Mouse (Mus musculus) left cerebral cortex, postnatal 36 days (tissue): ENCODE results near the gene Fbxl16. TPM values are rescaled to one million over a fixed set of nuclear protein-coding genes. Genes with fewer than 3 reads are reported as not detected.

Source experiments
- DNase-seq, 2 experiments: peaks; one replicate each; pipeline ENCODE4 v3.0.0; 2021 to 2022; ENCODE audit warnings: low spot score in 2 of 2, mixed read lengths in 1 of 2
- intact Hi-C: fragments of 180-260 bp; cut with DNase I; formaldehyde crosslinking; loops from one replicate; pipeline ENCODE4 v1.15.1; 2025
- total RNA-seq, 2 experiments: library from RNA; stranded (reverse); gene quantifications; 2 replicates each; pipeline ENCODE4 v1.2.3; 2021

Fbxl16 gene
- total RNA-seq, 2 experiments from 2014 or later: 668 to 710 TPM

DNA sequence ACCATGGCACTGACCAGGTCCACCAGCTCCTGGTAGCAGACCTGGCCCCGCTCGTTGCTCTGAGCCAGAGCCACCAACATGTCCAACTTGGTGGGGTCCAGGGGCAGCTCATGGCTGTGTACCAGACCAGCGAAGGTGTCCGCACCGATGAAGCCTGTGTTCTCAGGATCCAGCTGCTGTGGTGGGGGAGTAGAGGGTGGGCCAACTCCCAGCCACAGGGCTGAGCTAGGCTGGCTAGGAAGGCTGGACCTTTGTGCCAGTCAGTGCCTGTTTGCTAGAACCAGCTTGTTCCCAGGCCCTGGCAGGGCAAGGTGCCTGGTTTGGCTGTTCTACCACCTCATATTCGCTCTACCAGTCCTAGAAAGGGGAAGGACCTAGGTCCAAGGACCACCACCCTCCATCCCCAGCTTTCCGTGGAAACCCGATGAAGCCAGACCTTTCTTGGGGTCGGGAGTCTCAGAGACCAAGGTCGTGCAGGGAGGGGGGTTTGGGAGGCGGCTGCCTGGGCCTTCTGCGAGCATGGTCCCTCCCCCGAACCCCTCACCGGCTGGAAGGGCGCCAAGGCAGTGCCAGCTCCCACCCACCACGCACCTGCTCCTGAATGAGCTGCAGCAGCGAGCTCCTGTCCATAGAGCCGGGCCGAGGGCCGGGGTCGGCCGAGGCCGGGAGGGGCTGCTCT, 27.7 kb downstream of the Fbxl16 start:
- intact Hi-C loops: no loop called here
- no peak for DNase-seq

DNA sequence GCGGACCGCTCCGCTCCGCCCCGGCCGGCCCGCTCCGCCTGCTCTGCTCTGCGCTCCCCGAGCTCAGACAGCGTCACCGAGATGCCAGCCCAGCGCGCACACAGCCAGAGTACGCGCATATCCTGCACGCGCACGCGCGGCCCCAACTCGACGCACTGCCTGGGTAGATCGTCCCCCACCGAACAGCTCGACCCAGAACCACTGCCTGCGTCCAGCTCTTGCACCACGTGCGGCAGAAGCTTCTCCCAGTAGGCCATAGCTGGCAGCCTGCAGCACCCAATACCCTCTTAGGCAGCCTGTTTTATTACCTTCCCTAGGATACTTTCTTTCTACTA, 28.2 kb downstream of the Fbxl16 start, which contains the start of gene Rhbdl1:
Gene Rhbdl1 (minus strand): TSS at position 220 of the 335 bp plus-strand sequence.
- intact Hi-C loops: no loop called here
- DNase-seq: peak; percentile 86 to 87

DNA sequence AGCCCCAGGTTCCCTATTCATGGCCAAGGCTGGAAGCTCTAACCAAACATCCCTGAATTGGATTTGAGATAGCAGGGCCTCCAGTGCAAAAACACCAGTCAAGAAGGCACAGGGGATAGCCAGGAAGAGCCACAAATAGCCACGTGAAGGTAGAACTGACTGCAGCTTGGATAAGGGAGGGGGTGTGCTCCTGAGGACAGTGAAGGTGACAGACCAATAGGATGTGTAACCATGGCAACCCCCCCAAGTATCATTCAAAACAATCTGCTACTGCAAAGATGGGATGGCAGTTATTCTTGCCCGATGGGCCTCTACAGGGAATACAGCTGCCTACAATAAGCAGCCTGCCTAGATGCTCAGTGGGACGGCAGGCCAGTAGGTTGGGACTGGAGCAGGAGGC, 28.6 kb downstream of the Fbxl16 start:
- no peak for DNase-seq
- intact Hi-C loops: no loop called here

DNA sequence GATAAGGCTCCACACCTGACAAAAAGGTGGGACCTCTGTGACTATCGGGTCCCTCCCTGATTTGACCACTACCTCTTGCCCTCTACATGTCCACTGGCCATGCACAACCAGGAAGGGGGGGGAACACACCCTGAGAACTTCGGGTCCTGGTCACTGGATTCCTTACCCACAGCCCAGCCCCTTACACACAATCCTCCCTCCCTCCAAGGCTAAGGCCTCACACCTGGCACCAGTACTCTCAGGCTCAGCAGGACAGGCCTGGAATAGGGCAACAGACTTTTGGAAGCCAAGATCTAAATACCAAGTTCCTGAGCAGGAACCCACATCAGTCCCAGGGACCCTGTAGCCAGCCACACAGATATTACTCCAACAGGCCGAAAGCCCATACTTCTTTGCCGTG, 30.0 kb downstream of the Fbxl16 start:
- DNase-seq: no peak
- intact Hi-C loops: no loop called here

GRCm38 (mm10) chr17:25839455-25840235, 30.8 kb downstream of the Fbxl16 start:
- no peak for DNase-seq
- intact Hi-C loops: no loop called here

DNA sequence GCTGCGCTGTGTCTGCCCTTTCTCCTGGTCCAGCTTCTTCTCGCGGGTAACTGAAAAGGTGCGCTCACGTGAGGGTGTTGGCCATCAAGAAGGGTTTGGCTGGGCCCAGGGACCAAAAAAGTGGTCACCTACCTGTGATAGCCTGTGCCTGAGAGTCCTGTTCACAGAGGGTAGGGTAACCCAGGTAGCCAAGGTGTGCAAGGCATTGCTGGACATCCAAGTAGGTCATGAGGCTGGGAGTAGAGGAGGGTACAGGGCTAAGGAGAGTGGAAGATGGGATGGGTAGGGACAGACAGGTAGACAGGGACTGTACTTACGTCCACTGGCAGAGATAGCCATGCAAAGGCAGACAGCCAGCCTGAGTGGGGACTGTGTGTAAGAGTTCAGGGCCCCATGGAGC, 31.6 kb downstream of the Fbxl16 start:
- intact Hi-C loops: no loop called here
- DNase-seq: no peak

GRCm38 (mm10) chr17:25841117-25841880, 32.4 kb downstream of the Fbxl16 start, which contains the start of gene Gm20683:
Gene Gm20683 (minus strand): TSS chr17:25841763.
- intact Hi-C loops: no loop called here
- no peak for DNase-seq

- intact Hi-C loops: no loop called here
- DNase-seq: no peak
Measured at GRCm38 (mm10) chr17:25842509-25842908, 33.6 kb downstream of the Fbxl16 start.

- intact Hi-C loops: no loop called here
- DNase-seq: no peak
Measured at GRCm38 (mm10) chr17:25843122-25843521, 34.2 kb downstream of the Fbxl16 start.

DNA sequence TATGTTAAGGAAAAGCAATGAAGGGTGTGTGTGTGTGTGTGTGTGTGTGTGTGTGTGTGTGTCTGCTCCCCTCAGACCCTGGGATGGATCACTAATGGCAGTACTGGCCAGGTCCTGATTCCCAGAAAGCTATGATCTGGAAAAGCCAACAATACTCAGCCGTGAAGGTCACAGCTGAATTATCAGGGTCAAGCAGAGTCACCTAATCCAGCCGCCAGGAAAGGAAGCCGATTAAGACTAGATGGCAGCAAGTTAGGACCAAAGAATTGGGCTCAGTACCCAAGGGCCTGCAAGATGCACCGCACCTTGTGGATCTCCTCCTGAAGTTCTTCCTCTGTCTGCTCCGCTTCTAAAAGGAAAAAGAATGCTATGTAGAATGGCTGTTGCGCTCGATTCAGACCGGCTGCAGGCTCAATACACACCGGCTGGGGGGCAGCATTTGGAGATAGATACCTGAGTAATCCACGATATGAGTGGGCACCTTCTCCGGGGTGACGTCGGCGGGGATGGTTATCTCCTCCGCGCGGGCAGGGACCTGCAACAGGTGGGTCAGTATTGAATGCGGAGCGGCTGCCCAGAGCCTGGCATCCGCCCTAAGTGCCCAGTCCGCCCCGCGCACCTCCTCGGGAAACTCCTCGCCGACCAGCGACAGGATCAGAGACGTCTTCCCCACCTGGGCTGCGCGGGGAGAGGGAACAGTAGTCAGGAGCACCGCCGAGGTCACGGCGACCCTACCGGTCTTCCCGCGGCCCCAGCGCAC, 34.9 kb downstream of the Fbxl16 start:
- peak in 1 of 2 experiments; percentile 48 for DNase-seq
- intact Hi-C loops: no loop called here

- intact Hi-C loops: no loop called here
- peak; percentile 92 to 94 for DNase-seq
Measured at GRCm38 (mm10) chr17:25844396-25844901, 35.6 kb downstream of the Fbxl16 start, which contains the start of gene Rhot2. Gene Rhot2 (minus strand): TSS chr17:25844851.

GRCm38 (mm10) chr17:25860229-25860628, 51.3 kb downstream of the Fbxl16 start:
- intact Hi-C loops: no loop called here
- no peak for DNase-seq

- DNase-seq: peak; percentile 94 to 95
- intact Hi-C loops: no loop called here
Measured at GRCm38 (mm10) chr17:25860832-25861703, 52.2 kb downstream of the Fbxl16 start, which contains the start of gene Wdr90. Gene Wdr90 (minus strand): TSS chr17:25861501.

- DNase-seq: no peak
- intact Hi-C loops: no loop called here
Measured at GRCm38 (mm10) chr17:25861704-25862612, 53.1 kb downstream of the Fbxl16 start.

- intact Hi-C loops: no loop called here
- no peak for DNase-seq
Measured at GRCm38 (mm10) chr17:25863681-25864080, 54.8 kb downstream of the Fbxl16 start.

- DNase-seq: no peak
- intact Hi-C loops: no loop called here
Measured at GRCm38 (mm10) chr17:25864311-25864710, 55.4 kb downstream of the Fbxl16 start.

DNA sequence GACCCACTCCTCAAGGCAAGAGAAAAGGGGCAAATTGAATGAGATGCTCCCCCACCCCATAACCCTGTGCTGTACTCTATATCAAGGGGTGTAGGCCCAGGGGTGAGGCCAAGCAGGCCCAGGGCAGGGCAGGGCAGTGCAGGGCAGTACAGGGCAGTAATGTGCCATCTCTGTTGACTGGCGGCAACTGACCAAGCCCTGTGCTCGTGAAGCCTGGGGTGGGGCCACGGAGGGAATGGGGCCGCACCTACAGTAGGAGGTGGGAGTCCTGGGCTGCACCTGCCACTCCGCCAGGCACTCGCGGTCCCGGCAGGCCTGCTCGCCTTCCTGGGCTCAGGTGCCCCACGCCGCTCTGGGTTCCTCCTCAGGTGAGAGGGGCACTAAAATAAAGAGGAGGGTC, 56.4 kb downstream of the Fbxl16 start:
- intact Hi-C loops: no loop called here
- no peak for DNase-seq
